Mouse (Mus musculus) adrenal gland, postnatal 10 days (tissue): ENCODE measurements at regions not wholly inside any gene's neighbourhood (a gene's known extent, or its start where the extent isn't known, plus 50 kb on each side); places are given as distances from the start of the nearest gene placed in this dataset.

Source experiments
- DNase-seq: peaks from one replicate; pipeline ENCODE4 v3.0.0; 2021; ENCODE audit warnings: mixed read lengths

DNA sequence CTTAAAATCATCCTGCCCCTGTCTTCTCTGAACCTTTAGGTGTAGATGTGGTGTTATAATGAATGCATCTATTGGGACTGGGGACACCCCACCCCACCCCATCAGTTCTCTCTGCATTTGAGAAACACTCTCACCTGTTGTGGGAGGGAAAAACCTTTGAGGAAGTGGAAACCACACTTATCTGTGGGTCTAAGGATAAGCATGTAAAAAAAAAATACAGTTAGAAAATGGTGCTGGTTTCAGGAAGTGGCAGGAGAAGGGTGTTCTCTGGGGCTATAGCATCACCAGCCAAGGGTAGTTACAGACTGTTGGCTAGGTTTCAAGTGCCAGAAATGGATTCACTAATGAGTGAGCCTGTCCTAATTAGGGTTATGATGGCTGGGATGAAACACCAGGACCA is 91.1 kb upstream of the Rbm19 start:
- DNase-seq = no peak

DNA sequence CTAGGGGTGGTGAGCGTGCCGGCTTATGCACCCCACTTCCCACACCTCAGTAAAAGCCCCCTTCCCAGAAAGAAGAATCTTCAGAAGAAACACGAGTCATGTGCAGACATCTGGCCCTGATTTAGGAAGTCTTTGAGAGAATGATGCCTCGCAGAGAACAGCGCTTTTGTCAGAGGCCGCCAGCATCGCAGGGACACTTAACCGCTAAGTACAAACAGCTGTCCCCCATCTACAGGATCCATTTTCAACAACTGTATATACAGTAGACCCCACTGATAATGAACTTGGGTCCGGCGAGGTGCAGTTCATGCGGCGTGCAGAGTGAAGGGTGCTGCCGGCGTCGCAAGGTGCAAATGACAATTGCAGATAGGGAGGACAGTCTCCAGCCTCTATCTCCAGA is 85.4 kb upstream of the Rbm19 start:
- no peak for DNase-seq

- no peak for DNase-seq
Measured at GRCm38 (mm10) chr5:120031614-120032013, 84.7 kb upstream of the Rbm19 start.

DNA sequence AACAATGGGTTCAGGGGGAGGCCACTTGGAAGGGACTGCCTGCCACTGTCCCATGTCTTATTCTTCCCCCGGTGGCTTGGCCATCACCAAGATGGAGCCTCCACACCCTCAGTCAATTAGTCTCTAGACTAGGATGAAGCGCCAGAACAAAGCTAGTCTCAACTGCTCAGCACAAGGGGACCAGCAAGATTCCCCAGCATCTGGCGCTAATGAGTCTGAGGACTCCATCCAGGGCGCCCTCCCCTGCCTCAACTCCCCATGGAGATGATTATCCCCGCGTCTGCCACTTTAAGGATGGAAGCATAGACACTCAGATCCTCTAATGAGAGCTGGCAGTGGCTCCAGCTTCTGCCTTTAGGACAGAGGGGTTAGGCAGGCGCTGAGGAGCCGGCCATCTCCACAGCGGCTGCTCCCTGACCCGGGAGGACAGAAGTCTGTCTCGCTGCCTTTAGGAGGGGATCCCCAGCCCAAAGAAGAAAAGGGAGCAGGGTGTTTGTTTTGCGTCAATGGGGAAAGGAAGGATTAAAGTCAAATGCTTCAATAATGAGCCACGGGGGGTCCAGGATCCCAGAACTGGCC is 81.7 kb upstream of the Rbm19 start:
- DNase-seq = no peak

DNA sequence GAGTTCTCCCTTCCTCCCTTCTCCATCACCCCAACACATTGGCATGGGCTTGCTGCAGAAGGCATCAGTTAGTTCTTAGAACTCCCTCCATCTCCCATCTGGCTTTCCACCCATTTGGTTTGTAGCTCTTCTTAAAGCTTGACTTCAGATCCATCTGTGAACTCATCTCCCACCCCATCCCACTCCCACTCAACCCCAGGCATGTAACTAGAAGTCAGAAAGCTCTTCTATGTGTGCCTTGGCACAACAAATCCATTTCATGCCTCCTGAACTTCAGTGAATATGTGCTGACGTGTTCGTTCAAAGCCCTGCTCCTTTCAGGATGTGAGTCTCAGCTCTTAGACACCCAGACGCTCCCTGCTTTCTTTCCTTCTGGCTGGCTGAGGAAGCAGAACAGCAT is 81.0 kb upstream of the Rbm19 start:
- DNase-seq = no peak

DNA sequence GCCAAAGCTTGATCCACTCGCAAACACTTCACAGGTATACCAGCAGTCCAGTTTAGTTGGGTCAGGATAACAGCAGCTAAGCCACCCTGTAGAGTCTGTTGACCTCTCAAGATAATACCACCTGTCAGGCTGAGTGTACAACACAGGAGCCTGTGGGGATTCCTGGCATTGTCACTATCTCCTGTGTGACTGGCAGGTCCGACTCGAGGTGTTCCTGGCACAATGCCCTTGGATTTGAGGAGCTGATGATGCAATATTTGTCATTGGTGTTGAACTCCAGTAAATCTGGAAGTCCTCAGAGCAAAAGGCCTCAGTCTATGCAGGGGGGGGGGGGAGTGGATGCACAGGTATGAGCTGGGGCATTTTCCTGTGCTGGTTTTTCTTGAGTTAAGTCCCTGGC is 78.5 kb upstream of the Rbm19 start:
- DNase-seq = no peak

DNA sequence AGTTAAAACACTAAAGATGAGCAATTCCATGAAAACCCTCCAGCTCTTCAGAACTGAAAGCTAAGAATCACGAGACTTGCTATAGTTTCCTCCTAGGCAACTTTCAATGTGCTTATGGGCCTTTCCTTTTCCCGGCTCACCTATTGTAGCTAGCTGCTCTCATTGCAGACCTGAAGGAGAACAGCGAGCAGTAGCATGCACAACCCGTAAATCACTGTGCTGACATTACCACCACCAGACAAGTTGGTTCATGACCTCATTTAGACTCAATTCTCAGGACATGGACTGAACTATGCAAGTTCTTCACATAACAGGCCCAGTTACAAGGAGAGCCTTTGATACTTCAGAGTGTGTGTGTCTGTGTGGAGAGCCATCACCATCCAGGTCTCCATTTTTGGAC is 72.5 kb upstream of the Rbm19 start:
- no peak for DNase-seq

- DNase-seq = no peak
Measured at GRCm38 (mm10) chr5:120049063-120049781, 67.0 kb upstream of the Rbm19 start.

DNA sequence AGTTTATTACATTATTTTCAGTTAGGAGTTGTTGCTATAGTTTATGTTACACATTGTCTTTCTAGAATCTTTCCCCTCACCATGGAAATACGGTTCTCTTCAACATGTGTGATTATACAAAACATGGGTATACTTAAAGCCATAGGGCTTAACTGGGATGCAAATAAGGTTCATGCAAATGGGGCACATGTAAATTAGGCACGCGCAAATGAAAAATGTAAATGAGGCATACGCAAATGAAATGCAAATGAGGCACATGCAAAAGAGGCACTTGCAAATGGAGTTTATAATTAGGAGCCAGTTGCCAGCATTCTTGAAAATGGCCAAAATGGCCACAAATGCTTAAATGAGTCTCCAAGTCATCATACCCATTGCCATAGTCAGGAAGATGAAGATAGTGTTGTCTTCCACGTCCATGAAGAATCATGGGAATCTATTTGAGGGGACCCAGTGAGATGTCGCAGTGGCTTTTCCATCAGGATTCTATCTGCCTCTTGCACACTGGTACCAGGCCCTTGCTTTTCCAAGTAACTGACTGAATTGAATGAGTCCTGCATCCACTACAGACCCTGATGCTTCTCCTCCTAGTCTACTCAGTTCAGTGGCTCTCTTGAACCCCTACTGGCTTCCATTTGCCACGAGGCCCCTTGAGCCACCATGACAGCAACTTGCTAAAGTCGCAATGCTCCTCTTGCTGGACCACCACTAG is 65.4 kb upstream of the Rbm19 start:
- DNase-seq = no peak

- DNase-seq = no peak
Measured at GRCm38 (mm10) chr5:120054498-120055167, 61.6 kb upstream of the Rbm19 start.
